Comparison of ENCODE assay signal across 14 mouse cellular contexts in the genomic region with DNA sequence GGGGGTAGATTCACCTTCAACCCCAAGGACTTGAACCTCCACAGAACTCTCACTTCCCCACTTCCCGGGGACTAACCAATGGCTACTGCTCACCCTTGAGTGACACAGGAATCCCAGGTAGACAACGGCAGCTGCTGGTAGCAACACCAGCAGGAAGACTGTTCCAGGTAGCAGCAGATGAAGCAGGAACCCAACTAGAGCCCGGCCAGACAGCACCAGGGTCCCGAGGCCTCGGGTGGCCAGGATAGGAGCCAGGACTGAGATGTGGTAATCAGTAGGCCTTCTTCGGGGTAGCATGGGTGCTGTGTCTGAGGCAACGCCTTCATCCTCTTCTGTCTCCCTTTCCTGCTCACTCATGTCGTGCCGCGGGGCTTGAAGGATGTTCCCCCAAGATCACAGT. TPM values are rescaled to one million over a fixed set of nuclear protein-coding genes. Genes with fewer than 3 reads are reported as not detected.
DNase-seq lines count a peak whose midpoint lies in the region; ATAC-seq and TF ChIP-seq lines count a peak whose summit lies in the region.
"Had no signal": no experiment of that assay in that cellular context is flagged by ENCODE, and none has a peak within 500 bp of the region (broad histone marks: within the 10 kb centered on the region; RNA-seq: fewer than 3 reads in every experiment).

No protein-coding gene starts in this region.

- no peak for TF ChIP-seq CTCF in forebrain, postnatal 0 days (IDR thresholded peaks at IDR 0.05; ENCODE audit: low read depth)
- TF ChIP-seq CTCF in layer of hippocampus, adult 2 months (conservative IDR thresholded peaks at IDR 0.05) = no peak

- H3K36me3 ChIP-seq in forebrain, postnatal 0 days (ENCODE audit: insufficient read depth) = no peaks in the 10 kb centered on the region
- H3K36me3 ChIP-seq in forebrain, embryonic 12.5 days (replicated peaks) = no peaks in the 10 kb centered on the region
- H3K36me3 ChIP-seq in embryonic facial prominence, embryonic 15.5 days = no peaks in the 10 kb centered on the region
- no peaks in the 10 kb centered on the region for H3K36me3 ChIP-seq in midbrain, embryonic 16.5 days (ENCODE audit: control insufficient read depth, insufficient read depth, low read length)
- H3K36me3 ChIP-seq: liver, embryonic 15.5 days had no signal

- no peaks in the 10 kb centered on the region for H3K27me3 ChIP-seq in forebrain, postnatal 0 days (ENCODE audit: insufficient read depth, low read length)
- H3K27me3 ChIP-seq in forebrain, embryonic 12.5 days = peaks cover 5% of the 10 kb centered on the region; the same call in 1 of the 2 replicates
- no peaks in the 10 kb centered on the region for H3K27me3 ChIP-seq in embryonic facial prominence, embryonic 15.5 days
- H3K27me3 ChIP-seq in midbrain, embryonic 16.5 days (ENCODE audit: control insufficient read depth, insufficient read depth, low read depth, low read length) = no peaks in the 10 kb centered on the region

- no peaks in the 10 kb centered on the region for H3K9me3 ChIP-seq in forebrain, postnatal 0 days (ENCODE audit: low read length)
- H3K9me3 ChIP-seq in forebrain, embryonic 12.5 days = no peaks in the 10 kb centered on the region
- H3K9me3 ChIP-seq in embryonic facial prominence, embryonic 15.5 days (replicated peaks) = no peaks in the 10 kb centered on the region
- H3K9me3 ChIP-seq in midbrain, embryonic 16.5 days (replicated peaks; ENCODE audit: control insufficient read depth, low read length, poor library complexity, severe bottlenecking) = no peaks in the 10 kb centered on the region
- H3K9me3 ChIP-seq: liver, embryonic 15.5 days had no signal

- peaks cover 2% of the 10 kb centered on the region; the same call in 1 of the 2 replicates for H3K4me1 ChIP-seq in forebrain, postnatal 0 days (ENCODE audit: insufficient read depth)
- peaks cover 17% of the 10 kb centered on the region for H3K4me1 ChIP-seq in forebrain, embryonic 12.5 days
- peaks cover 17% of the 10 kb centered on the region for H3K4me1 ChIP-seq in embryonic facial prominence, embryonic 15.5 days
- peaks cover 19% of the 10 kb centered on the region for H3K4me1 ChIP-seq in midbrain, embryonic 16.5 days (ENCODE audit: control insufficient read depth, insufficient read depth, low read length)

- DNase-seq in forebrain, postnatal 0 days = no peak
- no peak for DNase-seq in layer of hippocampus, adult 2 months (ENCODE audit: low spot score in 2 of 2)
- no peak for DNase-seq in layer of hippocampus, postnatal 14 days (ENCODE audit: low spot score in 2 of 2)
- no peak for DNase-seq in c-Kit-positive CD71-positive TER-119-positive erythroid progenitor cells, embryonic 14.5 days (ENCODE audit: low spot score)
- no peak for DNase-seq in ovary, adult 18-20 months (ENCODE audit: low spot score)
- DNase-seq: kidney, postnatal 36 days; spleen, adult 18-20 months; thymus, postnatal 25 days had no signal

- no peak for ATAC-seq in forebrain, postnatal 0 days
- no peak for ATAC-seq in forebrain, embryonic 12.5 days (ENCODE audit: low FRiP score)
- ATAC-seq in embryonic facial prominence, embryonic 15.5 days (ENCODE audit: insufficient number of reproducible peaks, low FRiP score, low TSS enrichment, low read depth) = no peak
- ATAC-seq in midbrain, embryonic 16.5 days = no peak

- no peak overlapping the region for H3K4me2 ChIP-seq in forebrain, postnatal 0 days (ENCODE audit: low read depth)
- no peak overlapping the region for H3K4me2 ChIP-seq in forebrain, embryonic 12.5 days
- no peak overlapping the region for H3K4me2 ChIP-seq in embryonic facial prominence, embryonic 15.5 days (replicated peaks)
- peak overlapping the region; percentile 28; the same call in 1 of the 2 replicates for H3K4me2 ChIP-seq in midbrain, embryonic 16.5 days (ENCODE audit: low read length)

- no peak overlapping the region for H3K4me3 ChIP-seq in forebrain, postnatal 0 days (ENCODE audit: low read depth, low read length)
- H3K4me3 ChIP-seq in forebrain, embryonic 12.5 days (replicated peaks) = no peak overlapping the region
- peak overlapping the region; percentile 27 for H3K4me3 ChIP-seq in layer of hippocampus, adult 2 months
- H3K4me3 ChIP-seq in embryonic facial prominence, embryonic 15.5 days (replicated peaks) = 0 out of 2 replicates have a peak overlapping the region, but pooled peaks have one; percentile 8
- H3K4me3 ChIP-seq in midbrain, embryonic 16.5 days (ENCODE audit: low read depth, low read length) = no peak overlapping the region

- H3K9ac ChIP-seq in forebrain, postnatal 0 days = 0 out of 2 replicates have a peak overlapping the region, but pooled peaks have one; percentile 10
- H3K9ac ChIP-seq in forebrain, embryonic 12.5 days = no peak overlapping the region
- no peak overlapping the region for H3K9ac ChIP-seq in embryonic facial prominence, embryonic 15.5 days
- H3K9ac ChIP-seq in midbrain, embryonic 16.5 days (ENCODE audit: low read depth, low read length) = peak overlapping the region; percentile 43; the same call in 1 of the 2 replicates

- no peak overlapping the region for H3K27ac ChIP-seq in forebrain, postnatal 0 days (ENCODE audit: low read depth, low read length)
- H3K27ac ChIP-seq in forebrain, embryonic 12.5 days = no peak overlapping the region
- peak overlapping the region; percentile 86 for H3K27ac ChIP-seq in layer of hippocampus, adult 2 months
- H3K27ac ChIP-seq in embryonic facial prominence, embryonic 15.5 days (replicated peaks) = 0 out of 2 replicates have a peak overlapping the region, but pooled peaks have one; percentile 7
- H3K27ac ChIP-seq in midbrain, embryonic 16.5 days (ENCODE audit: low read length) = no peak overlapping the region
- H3K27ac ChIP-seq: liver, embryonic 15.5 days had no signal

- 80% methylated on average over 10 of the region's 10 CpGs for WGBS in forebrain, postnatal 0 days
- WGBS in forebrain, embryonic 12.5 days = 87% methylated on average over 10 of the region's 10 CpGs
- 82% methylated on average over 10 of the region's 10 CpGs for WGBS in embryonic facial prominence, embryonic 15.5 days
- WGBS in midbrain, embryonic 16.5 days = 79% methylated on average over 10 of the region's 10 CpGs

RNA-seq across cellular contexts. Expression of gene Tmem88b, which starts 0.4 kb away (rescaled TPM):
- 0.14 and 0.38 TPM in 2 replicates for total RNA-seq in forebrain, postnatal 0 days (2014; rRNA removed)
- polyA plus RNA-seq in forebrain, postnatal 0 days (2015; fragmentation: Nextera tagmentation; extraction: Ambion mirVana) = 0.24 and 0.38 TPM in 2 replicates
- 0.22 and 0.35 TPM in 2 replicates for polyA plus RNA-seq in forebrain, embryonic 12.5 days (2016; fragmentation: Nextera tagmentation; extraction: Ambion mirVana)
- total RNA-seq in layer of hippocampus, adult 2 months (2021) = 10 to 100 TPM; 24.0 to 24.8 TPM
- total RNA-seq in layer of hippocampus, postnatal 14 days (2021) = 10 to 100 TPM; 18.0 to 18.1 TPM
- 0.76 and 1.2 TPM in 2 replicates for polyA plus RNA-seq in embryonic facial prominence, embryonic 15.5 days (2015; fragmentation: Nextera tagmentation; extraction: Ambion mirVana)
- 0.85 and 1.1 TPM in 2 replicates for polyA plus RNA-seq in midbrain, embryonic 16.5 days (2015; fragmentation: Nextera tagmentation; extraction: Ambion mirVana)
- total RNA-seq: megakaryocyte progenitor cell, adult 5-6 weeks had no signal

RNA-seq across cellular contexts. Expression of gene Ankrd65, which starts 5.0 kb away (rescaled TPM):
- not detected in 2 replicates for total RNA-seq in forebrain, postnatal 0 days (2014; rRNA removed)
- polyA plus RNA-seq in forebrain, postnatal 0 days (2015; fragmentation: Nextera tagmentation; extraction: Ambion mirVana) = not detected in 2 replicates
- not detected in 2 replicates for polyA plus RNA-seq in forebrain, embryonic 12.5 days (2016; fragmentation: Nextera tagmentation; extraction: Ambion mirVana)
- total RNA-seq in layer of hippocampus, adult 2 months (2021) = under 1 TPM in 1 of 2 experiments, not detected in 1; 0.32 TPM
- total RNA-seq in layer of hippocampus, postnatal 14 days (2021) = under 1 TPM in 1 of 2 experiments, not detected in 1; 0.48 TPM
- 0.29 and 0.71 TPM in 2 replicates for polyA plus RNA-seq in embryonic facial prominence, embryonic 15.5 days (2015; fragmentation: Nextera tagmentation; extraction: Ambion mirVana)
- not detected in 2 replicates for polyA plus RNA-seq in midbrain, embryonic 16.5 days (2015; fragmentation: Nextera tagmentation; extraction: Ambion mirVana)
- total RNA-seq: megakaryocyte progenitor cell, adult 5-6 weeks had no signal
- polyA plus RNA-seq: C2C12 had no signal

RNA-seq across cellular contexts. Expression of gene Vwa1, which starts 10.7 kb away (rescaled TPM):
- 27.9 and 29.6 TPM in 2 replicates for total RNA-seq in forebrain, postnatal 0 days (2014; rRNA removed)
- polyA plus RNA-seq in forebrain, postnatal 0 days (2015; fragmentation: Nextera tagmentation; extraction: Ambion mirVana) = 22.9 and 24.8 TPM in 2 replicates
- 9.8 and 11.5 TPM in 2 replicates for polyA plus RNA-seq in forebrain, embryonic 12.5 days (2016; fragmentation: Nextera tagmentation; extraction: Ambion mirVana)
- 1 to 10 TPM; 9.6 to 9.8 TPM for total RNA-seq in layer of hippocampus, adult 2 months (2021)
- 10 to 100 TPM; 13.5 to 16.8 TPM for total RNA-seq in layer of hippocampus, postnatal 14 days (2021)
- 14.2 and 17.4 TPM in 2 replicates for polyA plus RNA-seq in embryonic facial prominence, embryonic 15.5 days (2015; fragmentation: Nextera tagmentation; extraction: Ambion mirVana)
- polyA plus RNA-seq in midbrain, embryonic 16.5 days (2015; fragmentation: Nextera tagmentation; extraction: Ambion mirVana) = 31.0 and 31.5 TPM in 2 replicates

RNA-seq across cellular contexts. Expression of gene Mrpl20, which starts 17.4 kb away (rescaled TPM):
- 134 and 220 TPM in 2 replicates for total RNA-seq in forebrain, postnatal 0 days (2014; rRNA removed)
- polyA plus RNA-seq in forebrain, postnatal 0 days (2015; fragmentation: Nextera tagmentation; extraction: Ambion mirVana) = 304 and 396 TPM in 2 replicates
- 209 and 210 TPM in 2 replicates for polyA plus RNA-seq in forebrain, embryonic 12.5 days (2016; fragmentation: Nextera tagmentation; extraction: Ambion mirVana)
- 10 to 100 TPM; 86.6 to 89.6 TPM for total RNA-seq in layer of hippocampus, adult 2 months (2021)
- total RNA-seq in layer of hippocampus, postnatal 14 days (2021) = 100 to 1,000 TPM; 105 to 109 TPM
- 175 and 191 TPM in 2 replicates for polyA plus RNA-seq in embryonic facial prominence, embryonic 15.5 days (2015; fragmentation: Nextera tagmentation; extraction: Ambion mirVana)
- 243 and 257 TPM in 2 replicates for polyA plus RNA-seq in midbrain, embryonic 16.5 days (2015; fragmentation: Nextera tagmentation; extraction: Ambion mirVana)

RNA-seq across cellular contexts. Expression of gene Atad3a, which starts 24.4 kb away (rescaled TPM):
- total RNA-seq in forebrain, postnatal 0 days (2014; rRNA removed) = 72.3 and 79.2 TPM in 2 replicates
- polyA plus RNA-seq in forebrain, postnatal 0 days (2015; fragmentation: Nextera tagmentation; extraction: Ambion mirVana) = 61.3 and 68.6 TPM in 2 replicates
- polyA plus RNA-seq in forebrain, embryonic 12.5 days (2016; fragmentation: Nextera tagmentation; extraction: Ambion mirVana) = 95.3 and 99.0 TPM in 2 replicates
- 10 to 100 TPM; 49.9 to 51.4 TPM for total RNA-seq in layer of hippocampus, adult 2 months (2021)
- 10 to 100 TPM; 52.5 to 59.7 TPM for total RNA-seq in layer of hippocampus, postnatal 14 days (2021)
- polyA plus RNA-seq in embryonic facial prominence, embryonic 15.5 days (2015; fragmentation: Nextera tagmentation; extraction: Ambion mirVana) = 84.9 and 89.9 TPM in 2 replicates
- polyA plus RNA-seq in midbrain, embryonic 16.5 days (2015; fragmentation: Nextera tagmentation; extraction: Ambion mirVana) = 87.9 and 93.2 TPM in 2 replicates

Comparison
In these comparisons a context has a peak if more than half of its experiments do, and no peak if none do; other contexts are left out.
1. H3K9ac ChIP-seq: peak in forebrain, postnatal 0 days (single experiment) and midbrain, embryonic 16.5 days (single experiment); none in forebrain, embryonic 12.5 days (single experiment) and embryonic facial prominence, embryonic 15.5 days (single experiment).
2. H3K27ac ChIP-seq: peak in layer of hippocampus, adult 2 months (single experiment) and embryonic facial prominence, embryonic 15.5 days (single experiment); none in forebrain, postnatal 0 days (single experiment), forebrain, embryonic 12.5 days (single experiment) and midbrain, embryonic 16.5 days (single experiment).
3. H3K4me3 ChIP-seq: peak in layer of hippocampus, adult 2 months (single experiment) and embryonic facial prominence, embryonic 15.5 days (single experiment); none in forebrain, postnatal 0 days (single experiment), forebrain, embryonic 12.5 days (single experiment) and midbrain, embryonic 16.5 days (single experiment).